9 mouse cellular contexts compared by ENCODE assay signal in the genomic region with DNA sequence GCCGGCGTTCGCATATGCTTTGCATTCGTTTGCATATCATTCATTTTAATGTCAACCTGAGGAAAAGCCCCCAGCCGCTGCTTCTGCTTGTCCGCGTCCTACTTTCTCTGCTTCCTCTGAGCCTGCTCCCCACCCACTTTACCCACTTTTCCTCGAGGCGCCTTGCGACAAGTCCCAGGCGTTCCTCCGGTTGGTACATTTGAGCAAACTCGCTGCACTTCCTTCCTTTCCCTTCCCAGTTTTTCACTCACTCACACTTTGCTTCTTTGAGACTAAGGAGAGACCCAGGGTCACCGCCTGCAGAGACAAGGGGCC. TPM values are rescaled to one million over a fixed set of nuclear protein-coding genes. Genes with fewer than 3 reads are reported as not detected.
DNase-seq lines count a peak whose midpoint lies in the region; ATAC-seq and TF ChIP-seq lines count a peak whose summit lies in the region.
"Had no signal": no experiment of that assay in that cellular context is flagged by ENCODE, and none has a peak within 500 bp of the region (broad histone marks: within the 10 kb centered on the region; RNA-seq: fewer than 3 reads in every experiment).

No protein-coding gene starts in this region.

- H3K4me1 ChIP-seq in lung, embryonic 16.5 days (replicated peaks; ENCODE audit: control insufficient read depth, insufficient read depth, low read length) = peaks cover 16% of the 10 kb centered on the region
- peaks cover 43% of the 10 kb centered on the region for H3K4me1 ChIP-seq in forebrain, embryonic 12.5 days
- peaks cover 28% of the 10 kb centered on the region for H3K4me1 ChIP-seq in limb, embryonic 14.5 days (ENCODE audit: control insufficient read depth, insufficient read depth, low read length)
- peaks cover 1% of the 10 kb centered on the region; the same call in 1 of the 2 replicates for H3K4me1 ChIP-seq in small intestine, adult 2 months (ENCODE audit: control insufficient read depth, insufficient read depth, insufficient read length, low read length)

- WGBS in lung, embryonic 16.5 days = 2% methylated on average over 14 of the region's 14 CpGs
- WGBS in forebrain, embryonic 12.5 days = under 1% methylated on average over 14 of the region's 14 CpGs
- WGBS in limb, embryonic 14.5 days = 2% methylated on average over 14 of the region's 14 CpGs
- 6% methylated on average over 14 of the region's 14 CpGs for whole genome bisulfite sequencing in small intestine, adult 2 months

- H3K9me3 ChIP-seq in lung, embryonic 16.5 days (ENCODE audit: control insufficient read depth, low read length) = no peaks in the 10 kb centered on the region
- no peaks in the 10 kb centered on the region for H3K9me3 ChIP-seq in forebrain, embryonic 12.5 days
- no peaks in the 10 kb centered on the region for H3K9me3 ChIP-seq in limb, embryonic 14.5 days (ENCODE audit: control insufficient read depth, low read length)

- TF ChIP-seq CTCF in small intestine, adult 2 months (IDR thresholded peaks at IDR 0.05; ENCODE audit: extremely low read depth, insufficient read length, insufficient replicate concordance, low read depth, low read length) = no peak

- no peaks in the 10 kb centered on the region for H3K36me3 ChIP-seq in lung, embryonic 16.5 days (ENCODE audit: control insufficient read depth, insufficient read depth, low read length)
- H3K36me3 ChIP-seq in forebrain, embryonic 12.5 days (replicated peaks) = no peaks in the 10 kb centered on the region
- H3K36me3 ChIP-seq in limb, embryonic 14.5 days (ENCODE audit: control insufficient read depth, insufficient read depth, low read length) = no peaks in the 10 kb centered on the region
- H3K36me3 ChIP-seq in small intestine, adult 2 months (ENCODE audit: control insufficient read depth, insufficient read depth, low read length) = no peaks in the 10 kb centered on the region

- H3K4me2 ChIP-seq in lung, embryonic 16.5 days (ENCODE audit: low read depth, low read length) = peak overlapping the region; percentile 98
- peak overlapping the region; percentile 89 for H3K4me2 ChIP-seq in forebrain, embryonic 12.5 days
- H3K4me2 ChIP-seq in limb, embryonic 14.5 days (replicated peaks; ENCODE audit: low read depth, low read length, severe bottlenecking) = peak overlapping the region; percentile 85

- no peak for TF ChIP-seq POLR2A in limb, embryonic 14.5 days (IDR thresholded peaks at IDR 0.05; ENCODE audit: borderline replicate concordance, extremely low read depth, insufficient read depth, insufficient read length)
- TF ChIP-seq POLR2A in small intestine, adult 2 months (IDR thresholded peaks at IDR 0.05; ENCODE audit: low read depth, low read length) = no peak

- peak overlapping the region; percentile 84 for H3K4me3 ChIP-seq in lung, embryonic 16.5 days (ENCODE audit: low read length)
- peak overlapping the region; percentile 60 for H3K4me3 ChIP-seq in forebrain, embryonic 12.5 days (replicated peaks)
- H3K4me3 ChIP-seq in limb, embryonic 14.5 days (replicated peaks; ENCODE audit: low read length) = peak overlapping the region; percentile 60
- peak overlapping the region; percentile 82 for H3K4me3 ChIP-seq in small intestine, adult 2 months (ENCODE audit: low read depth, low read length)

- peak overlapping the region; percentile 75 for H3K9ac ChIP-seq in lung, embryonic 16.5 days (ENCODE audit: low read length)
- peak overlapping the region; percentile 83 for H3K9ac ChIP-seq in forebrain, embryonic 12.5 days
- peak overlapping the region; percentile 59; the same call in 1 of the 2 replicates for H3K9ac ChIP-seq in limb, embryonic 14.5 days (ENCODE audit: low read depth, low read length, severe bottlenecking)

- H3K27ac ChIP-seq in lung, embryonic 16.5 days (ENCODE audit: low read length) = peak overlapping the region; percentile 90; the same call in 1 of the 2 replicates
- peak overlapping the region; percentile 90 for H3K27ac ChIP-seq in forebrain, embryonic 12.5 days
- no peak overlapping the region for H3K27ac ChIP-seq in limb, embryonic 14.5 days (replicated peaks; ENCODE audit: low read depth, low read length)
- H3K27ac ChIP-seq in small intestine, adult 2 months (ENCODE audit: insufficient read depth, low read depth, low read length) = no peak overlapping the region

- ATAC-seq in lung, embryonic 16.5 days (ENCODE audit: low read depth) = no peak; the same call in none of the 2 replicates
- ATAC-seq in forebrain, embryonic 12.5 days (ENCODE audit: low FRiP score) = no peak
- no peak for ATAC-seq in limb, embryonic 14.5 days (ENCODE audit: low FRiP score, low read depth)

- peaks cover 70% of the 10 kb centered on the region for H3K27me3 ChIP-seq in lung, embryonic 16.5 days (ENCODE audit: control insufficient read depth, insufficient read depth, low read depth, low read length)
- peaks cover 90% of the 10 kb centered on the region for H3K27me3 ChIP-seq in forebrain, embryonic 12.5 days
- peaks cover 20% of the 10 kb centered on the region for H3K27me3 ChIP-seq in limb, embryonic 14.5 days (ENCODE audit: control insufficient read depth, insufficient read depth, low read length)
- peaks cover 33% of the 10 kb centered on the region for H3K27me3 ChIP-seq in small intestine, adult 2 months (ENCODE audit: control insufficient read depth, insufficient read depth, low read length)

- no peak for DNase-seq in lung, postnatal 4 days
- DNase-seq in limb, embryonic 14.5 days (ENCODE audit: low spot score) = no peak
- no peak for DNase-seq in right cerebral cortex, postnatal 25 days
- DNase-seq in T-cell, adult 2 months (ENCODE audit: low spot score) = no peak
- no peak for DNase-seq in adrenal gland, postnatal 36 days

RNA-seq across cellular contexts. Expression of gene Cbfa2t3, which starts 20.1 kb away (rescaled TPM):
- 5.8 and 6.8 TPM in 2 replicates for polyA plus RNA-seq in lung, embryonic 16.5 days (2015; fragmentation: Nextera tagmentation; extraction: Ambion mirVana)
- 12.2 and 12.4 TPM in 2 replicates for polyA plus RNA-seq in forebrain, embryonic 12.5 days (2016; fragmentation: Nextera tagmentation; extraction: Ambion mirVana)
- polyA plus RNA-seq in limb, embryonic 14.5 days (2012; rRNA removed) = 6.1 and 7.2 TPM in 2 replicates
- 6.0 and 6.1 TPM in 2 replicates for polyA plus RNA-seq in limb, embryonic 14.5 days (2014; fragmentation: Nextera tagmentation; extraction: Ambion mirVana)
- polyA plus RNA-seq in small intestine, adult 2 months (2012; rRNA removed) = 12.4 and 14.8 TPM in 2 replicates
- total RNA-seq in adrenal gland, postnatal 36 days (2021) = 10 to 100 TPM in 1 of 2 experiments, 1 to 10 TPM in 1; 8.7 to 13.7 TPM

RNA-seq across cellular contexts. Expression of gene Pabpn1l, which starts 56.3 kb away (rescaled TPM):
- not detected in 2 replicates for polyA plus RNA-seq in lung, embryonic 16.5 days (2015; fragmentation: Nextera tagmentation; extraction: Ambion mirVana)
- polyA plus RNA-seq in forebrain, embryonic 12.5 days (2016; fragmentation: Nextera tagmentation; extraction: Ambion mirVana) = not detected in 2 replicates
- polyA plus RNA-seq in limb, embryonic 14.5 days (2012; rRNA removed) = 0.05 TPM in 1 of 2 replicates, not detected in the other
- polyA plus RNA-seq in limb, embryonic 14.5 days (2014; fragmentation: Nextera tagmentation; extraction: Ambion mirVana) = not detected in 2 replicates
- polyA plus RNA-seq in small intestine, adult 2 months (2012; rRNA removed) = not detected in 2 replicates
- not detected for total RNA-seq in adrenal gland, postnatal 36 days (2021)
- total RNA-seq: adrenal gland, postnatal 4 days had no signal

Comparison
In these comparisons a context has a peak if more than half of its experiments do, and no peak if none do; other contexts are left out.
1. H3K27ac ChIP-seq: peak in lung, embryonic 16.5 days (single experiment) and forebrain, embryonic 12.5 days (single experiment); none in limb, embryonic 14.5 days (single experiment) and small intestine, adult 2 months (single experiment).
2. Peak in every context shown above with its lines, with median percentiles within 50 percentile points of each other: H3K4me2 ChIP-seq, H3K4me3 ChIP-seq and H3K9ac ChIP-seq.